Mouse (Mus musculus) CH12.LX (cell line): ENCODE data around the gene 2810408A11Rik. TPM values are rescaled to one million over a fixed set of nuclear protein-coding genes. Genes with fewer than 3 reads are reported as not detected.

Source experiments
- DNase-seq: peaks from one replicate; pipeline ENCODE4 v3.0.0-alpha.2; 2013; ENCODE audit errors: extremely low read depth
- H3K27ac ChIP-seq: 2 replicates; pipeline ENCODE4 v1.5.1; 2012; ENCODE audit warnings: low read depth, mild to moderate bottlenecking, control low read depth, moderate library complexity; ENCODE audit not compliant: insufficient read depth
- H3K27me3 ChIP-seq: replicated peaks from 2 replicates; pipeline ENCODE3; 2012; ENCODE audit warnings: inconsistent platforms
- H3K36me3 ChIP-seq, 2 experiments: replicated peaks in 1 of 2; 2 replicates each; pipeline versions ENCODE3 to v1.6.1; 2012; ENCODE audit warnings: inconsistent platforms in 1 of 2, low read length in 1 of 2, mild to moderate bottlenecking in 1 of 2, mixed read lengths in 1 of 2, moderate library complexity in 1 of 2; ENCODE audit not compliant: control insufficient read depth in 1 of 2, insufficient read depth in 1 of 2
- H3K4me1 ChIP-seq, 2 experiments: 2 replicates each; pipeline ENCODE4 v1.6.1; 2012; ENCODE audit warnings: inconsistent platforms in 1 of 2, moderate library complexity in 1 of 2; ENCODE audit not compliant: insufficient read depth in 2 of 2, control insufficient read depth in 1 of 2
- H3K4me2 ChIP-seq: 2 replicates; pipeline ENCODE4 v1.6.1; 2012; ENCODE audit warnings: low read depth, mild to moderate bottlenecking, control low read depth; ENCODE audit not compliant: poor library complexity, insufficient read depth, severe bottlenecking
- H3K4me3 ChIP-seq, 3 experiments: fragments of 150-350 bp in 1 of 3; sonication (generic) in 1 of 3; replicated peaks in 1 of 3; 2 replicates each; pipeline versions ENCODE3 to v1.5.1; 2011 to 2012; ENCODE audit warnings: low read depth in 2 of 3, low read length in 2 of 3, mild to moderate bottlenecking in 2 of 3, moderate library complexity in 2 of 3, control low read depth in 1 of 3, improper control_type of control experiment in 1 of 3, inconsistent platforms in 1 of 3, mixed read lengths in 1 of 3; ENCODE audit not compliant: poor library complexity in 1 of 3
- H3K79me2 ChIP-seq: replicated peaks from 2 replicates; pipeline ENCODE4 v1.6.1; 2012; ENCODE audit warnings: mild to moderate bottlenecking, moderate library complexity; ENCODE audit not compliant: control insufficient read depth, poor library complexity, insufficient read depth, severe bottlenecking; ENCODE audit errors: extremely low read depth
- H3K9ac ChIP-seq: 2 replicates; pipeline ENCODE4 v1.6.1; 2012; ENCODE audit warnings: low read depth, mild to moderate bottlenecking, control low read depth, moderate library complexity; ENCODE audit not compliant: insufficient read depth
- H3K9me3 ChIP-seq: replicated peaks from 2 replicates; pipeline ENCODE3; 2012; ENCODE audit warnings: low read length, inconsistent platforms, mixed read lengths
- BHLHE40 ChIP-seq: IDR thresholded peaks from 2 replicates; pipeline ENCODE4 v1.6.1; 2011; ENCODE audit warnings: mild to moderate bottlenecking, low read depth, low read length, improper control_type of control experiment
- CHD1 ChIP-seq: IDR thresholded peaks from 2 replicates; pipeline ENCODE4 v1.6.1; 2012; ENCODE audit warnings: low read depth, low read length, improper control_type of control experiment, inconsistent platforms
- CHD2 ChIP-seq: IDR thresholded peaks from 2 replicates; pipeline ENCODE4 v1.6.1; 2011; ENCODE audit warnings: low read length, improper control_type of control experiment
- E2F4 ChIP-seq: IDR thresholded peaks from 2 replicates; pipeline ENCODE4 v1.6.1; 2011; ENCODE audit warnings: low read depth, low read length, improper control_type of control experiment; ENCODE audit not compliant: insufficient replicate concordance
- ELF1 ChIP-seq: IDR thresholded peaks from 2 replicates; pipeline ENCODE4 v1.6.1; 2014; ENCODE audit warnings: low read depth, mild to moderate bottlenecking, inconsistent platforms, low read length, improper control_type of control experiment
- EP300 ChIP-seq: IDR thresholded peaks from 2 replicates; pipeline ENCODE4 v1.6.1; 2011; ENCODE audit warnings: low read length, improper control_type of control experiment
- ETS1 ChIP-seq: conservative IDR thresholded peaks from 2 replicates; pipeline ENCODE4 v1.6.1; 2012; ENCODE audit warnings: low read depth, mild to moderate bottlenecking, inconsistent platforms, low read length, improper control_type of control experiment, moderate library complexity
- GABPA ChIP-seq: IDR thresholded peaks from 2 replicates; pipeline ENCODE4 v1.6.1; 2012; ENCODE audit warnings: low read depth, low read length, improper control_type of control experiment, inconsistent platforms; ENCODE audit not compliant: insufficient replicate concordance
- HCFC1 ChIP-seq: IDR thresholded peaks from 2 replicates; pipeline ENCODE4 v1.6.1; 2012; ENCODE audit warnings: low read depth, mild to moderate bottlenecking, inconsistent platforms, low read length, improper control_type of control experiment
- IRF4 ChIP-seq: IDR thresholded peaks from 2 replicates; pipeline ENCODE4 v1.6.1; 2014; ENCODE audit warnings: low read depth, mild to moderate bottlenecking, inconsistent platforms, low read length, improper control_type of control experiment
- JUN ChIP-seq: IDR thresholded peaks from 2 replicates; pipeline ENCODE4 v1.6.1; 2011; ENCODE audit warnings: low read depth, mild to moderate bottlenecking, low read length, improper control_type of control experiment, moderate library complexity; ENCODE audit not compliant: insufficient read depth
- JUND ChIP-seq: conservative IDR thresholded peaks from 2 replicates; pipeline ENCODE4 v1.6.1; 2011; ENCODE audit warnings: low read depth, low read length, improper control_type of control experiment
- KAT2A ChIP-seq: IDR thresholded peaks from 2 replicates; pipeline ENCODE4 v1.6.1; 2012; ENCODE audit warnings: low read length, improper control_type of control experiment, inconsistent platforms; ENCODE audit not compliant: insufficient replicate concordance
- MAZ ChIP-seq: IDR thresholded peaks from 2 replicates; pipeline ENCODE4 v1.6.1; 2012; ENCODE audit warnings: low read depth, mild to moderate bottlenecking, inconsistent platforms, low read length, improper control_type of control experiment, moderate library complexity
- MEF2A ChIP-seq: IDR thresholded peaks from 2 replicates; pipeline ENCODE4 v1.6.1; 2014; ENCODE audit warnings: low read depth, mild to moderate bottlenecking, inconsistent platforms, low read length, improper control_type of control experiment, borderline replicate concordance
- MXI1 ChIP-seq: IDR thresholded peaks from 2 replicates; pipeline ENCODE4 v1.6.1; 2011; ENCODE audit warnings: mild to moderate bottlenecking, low read depth, low read length, improper control_type of control experiment
- MYC ChIP-seq: IDR thresholded peaks from 2 replicates; pipeline ENCODE4 v1.6.1; 2011; ENCODE audit warnings: low read depth, mild to moderate bottlenecking, improper control_type of control experiment, low read length
- NELFE ChIP-seq: IDR thresholded peaks from 2 replicates; pipeline ENCODE4 v1.6.1; 2011; ENCODE audit warnings: low read depth, low read length, improper control_type of control experiment
- NRF1 ChIP-seq: IDR thresholded peaks from 2 replicates; pipeline ENCODE4 v1.6.1; 2014; ENCODE audit warnings: low read depth, mild to moderate bottlenecking, inconsistent platforms, low read length, improper control_type of control experiment, moderate library complexity
- PAX5 ChIP-seq: IDR thresholded peaks from 2 replicates; pipeline ENCODE4 v1.6.1; 2012; ENCODE audit warnings: low read length, inconsistent platforms, mixed read lengths
- POLR2A ChIP-seq: IDR thresholded peaks from 2 replicates; pipeline ENCODE4 v1.6.1; 2011; ENCODE audit warnings: low read depth, mild to moderate bottlenecking, improper control_type of control experiment, low read length
- POLR2AphosphoS2 ChIP-seq: IDR thresholded peaks from 2 replicates; pipeline ENCODE4 v1.6.1; 2011; ENCODE audit warnings: low read depth, low read length, improper control_type of control experiment
- RAD21 ChIP-seq: IDR thresholded peaks from 2 replicates; pipeline ENCODE4 v1.6.1; 2011; ENCODE audit warnings: low read depth, mild to moderate bottlenecking, low read length, improper control_type of control experiment, moderate library complexity
- SIN3A ChIP-seq: IDR thresholded peaks from 2 replicates; pipeline ENCODE4 v1.6.1; 2012; ENCODE audit warnings: low read length, improper control_type of control experiment, inconsistent platforms
- TBP ChIP-seq: conservative IDR thresholded peaks from 2 replicates; pipeline ENCODE4 v1.6.1; 2011; ENCODE audit warnings: low read depth, low read length, improper control_type of control experiment
- TCF12 ChIP-seq: IDR thresholded peaks from 2 replicates; pipeline ENCODE4 v1.6.1; 2014; ENCODE audit warnings: low read depth, mild to moderate bottlenecking, inconsistent platforms, low read length, improper control_type of control experiment
- UBTF ChIP-seq: IDR thresholded peaks from 2 replicates; pipeline ENCODE4 v1.6.1; 2012; ENCODE audit warnings: low read depth, mild to moderate bottlenecking, inconsistent platforms, low read length, improper control_type of control experiment, moderate library complexity
- USF1 ChIP-seq: IDR thresholded peaks from 2 replicates; pipeline ENCODE4 v1.6.1; 2014; ENCODE audit warnings: low read depth, mild to moderate bottlenecking, inconsistent platforms, low read length, improper control_type of control experiment
- USF2 ChIP-seq: conservative IDR thresholded peaks from 2 replicates; pipeline ENCODE4 v1.6.1; 2011; ENCODE audit warnings: low read depth, low read length, improper control_type of control experiment
- ZC3H11A ChIP-seq: IDR thresholded peaks from 2 replicates; pipeline ENCODE4 v1.6.1; 2012; ENCODE audit warnings: low read depth, mild to moderate bottlenecking, inconsistent platforms, low read length, improper control_type of control experiment
- ZKSCAN1 ChIP-seq: IDR thresholded peaks from 2 replicates; pipeline ENCODE4 v1.6.1; 2012; ENCODE audit warnings: low read depth, inconsistent platforms, low read length, improper control_type of control experiment, borderline replicate concordance
- ZMIZ1 ChIP-seq: IDR thresholded peaks from 2 replicates; pipeline ENCODE4 v1.6.1; 2012; ENCODE audit warnings: low read depth, mild to moderate bottlenecking, inconsistent platforms, low read length, improper control_type of control experiment
- dilution Hi-C: fragments of 300-500 bp; cut with MboI; formaldehyde crosslinking; loops from 2 replicates; pipeline ENCODE4 v1.14.3; 2020; ENCODE audit warnings: low sequenced_read_pairs; ENCODE audit not compliant: extremely low pct_unique_long_range_greater_than_20kb, extremely low pct_ligation_motif_present
- in situ Hi-C: fragments of 300-500 bp; cut with MboI; formaldehyde crosslinking; loops from 3 replicates; pipeline ENCODE4 v1.14.3; 2019; ENCODE audit warnings: low sequenced_read_pairs, low pct_ligation_motif_present, low pct_unique_long_range_greater_than_20kb, mixed read lengths
- polyA plus RNA-seq: library from polyadenylated mRNA; unstranded; fragments of >175 nt; gene quantifications from 2 replicates; pipeline ENCODE4 v1.2.1, GENCODE M21; 2012; ENCODE audit warnings: low read depth; ENCODE audit not compliant: insufficient read length
- total RNA-seq, 2 experiments: library from RNA; depleted of rRNA; stranded (reverse); fragments of 300-350 nt in 1 of 2; fragments of >200 nt in 1 of 2; gene quantifications; 2 replicates each; pipeline ENCODE4 v1.2.3; 2012 to 2014

The 2810408A11Rik gene
- total and polyA plus RNA-seq, 3 experiments: 0.33 to 0.86 (median 0.59) TPM

- peak; percentile 87 for TF ChIP-seq ELF1
- no peak; the same call in 1 of the 2 replicates for TF ChIP-seq CHD1
- TF ChIP-seq ZC3H11A: no peak
- peak; percentile 85 for TF ChIP-seq NRF1
- TF ChIP-seq CHD2: no peak
- peak; percentile 60 for TF ChIP-seq ETS1
- peak; percentile 38; the same call in 1 of the 2 replicates for TF ChIP-seq JUN
Observed at GRCm38 (mm10) chr11:69921114-69922011, 20.6 kb upstream of the 2810408A11Rik start, which contains the start of gene Eif5a (continued).

- peaks cover 17 to 50% of the 10 kb centered on the region in 2 experiments for H3K4me1 ChIP-seq
- in situ Hi-C loops (no loop called here), dilution Hi-C loops (no loop called here)
- peaks cover 51% of the 10 kb centered on the region for H3K79me2 ChIP-seq
- H3K36me3 ChIP-seq: peaks cover 36 to 40% of the 10 kb centered on the region in 2 experiments
- H3K4me3 ChIP-seq: peak overlapping the region; percentile 90 to 99 (median 95)
- peak overlapping the region; percentile 89 for H3K27ac ChIP-seq
- peak overlapping the region; percentile 29; the same call in 1 of the 2 replicates for H3K4me2 ChIP-seq
- no peaks in the 10 kb centered on the region for H3K27me3 ChIP-seq
- H3K9ac ChIP-seq: peak overlapping the region; percentile 97
- no peaks in the 10 kb centered on the region for H3K9me3 ChIP-seq
- peak; percentile 66 for DNase-seq
- no peak for TF ChIP-seq KAT2A
- peak; percentile 86 for TF ChIP-seq CHD2
- TF ChIP-seq RAD21: no peak
- TF ChIP-seq GABPA: no peak
- TF ChIP-seq POLR2AphosphoS2: no peak
- TF ChIP-seq UBTF: no peak
- TF ChIP-seq USF1: peak; percentile 27; the same call in 1 of the 2 replicates
- TF ChIP-seq MYC: peak; percentile 98
- 0 out of 2 replicates have a peak, but pooled peaks have one; percentile 8 for TF ChIP-seq ELF1
- TF ChIP-seq NRF1: no peak
- TF ChIP-seq MEF2A: no peak; the same call in 1 of the 2 replicates
- no peak for TF ChIP-seq TBP
- no peak for TF ChIP-seq E2F4
- peak; percentile 12; the same call in 1 of the 2 replicates for TF ChIP-seq IRF4
- TF ChIP-seq EP300: no peak
- TF ChIP-seq PAX5: no peak
- TF ChIP-seq ZMIZ1: no peak
- TF ChIP-seq JUN: no peak
- no peak; the same call in 1 of the 2 replicates for TF ChIP-seq TCF12
- TF ChIP-seq HCFC1: peak; percentile 54
- no peak for TF ChIP-seq NELFE
- peak; percentile 82 for TF ChIP-seq MXI1
- 0 out of 2 replicates have a peak, but pooled peaks have one; percentile 26 for TF ChIP-seq MAZ
- TF ChIP-seq SIN3A: no peak; the same call in 1 of the 2 replicates
- no peak for TF ChIP-seq USF2
- TF ChIP-seq POLR2A: no peak
- TF ChIP-seq JUND: no peak
- peak; percentile 85 for TF ChIP-seq BHLHE40
- TF ChIP-seq ZKSCAN1: no peak
- TF ChIP-seq ZC3H11A: no peak
Observed at GRCm38 (mm10) chr11:69920266-69921031, 19.7 kb upstream of the 2810408A11Rik start.
